Mouse (Mus musculus) layer of hippocampus, adult 11-12 months (tissue): ENCODE measurements around the gene Tll2.

Source experiments
- DNase-seq: peaks from one replicate; pipeline ENCODE4 v3.0.0; 2022; ENCODE audit warnings: low spot score

Tll2 gene

DNA sequence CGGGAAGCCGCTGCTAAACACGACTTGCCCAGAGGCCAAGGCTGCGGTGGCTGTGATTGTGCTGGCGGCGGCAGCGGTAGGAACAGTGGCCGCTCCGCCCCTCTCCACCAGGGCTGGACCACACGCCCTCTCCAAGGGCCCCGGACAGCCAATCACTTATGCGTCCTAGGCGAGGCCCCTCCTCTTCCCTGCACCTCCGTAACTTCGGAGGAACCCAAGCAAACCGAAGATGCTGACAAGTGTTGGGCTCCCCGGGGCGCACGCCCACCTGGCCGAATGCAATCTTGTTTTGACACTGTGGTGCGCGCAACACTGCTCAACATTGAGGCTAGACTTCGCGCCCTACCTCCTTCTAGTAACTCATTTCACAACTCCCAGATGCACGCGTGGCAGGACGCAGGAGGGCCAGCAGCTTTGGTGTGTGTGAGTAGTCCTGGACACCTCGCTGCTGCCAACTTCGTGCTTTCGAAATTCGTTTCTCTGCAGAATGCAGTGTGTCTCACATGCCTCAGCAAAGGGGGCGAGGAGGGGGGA lies at the start of gene Tll2:
TSS of gene Tll2 (minus strand) at position 25 of the 534 bp plus-strand sequence.
- peak; percentile 8 for DNase-seq

DNA sequence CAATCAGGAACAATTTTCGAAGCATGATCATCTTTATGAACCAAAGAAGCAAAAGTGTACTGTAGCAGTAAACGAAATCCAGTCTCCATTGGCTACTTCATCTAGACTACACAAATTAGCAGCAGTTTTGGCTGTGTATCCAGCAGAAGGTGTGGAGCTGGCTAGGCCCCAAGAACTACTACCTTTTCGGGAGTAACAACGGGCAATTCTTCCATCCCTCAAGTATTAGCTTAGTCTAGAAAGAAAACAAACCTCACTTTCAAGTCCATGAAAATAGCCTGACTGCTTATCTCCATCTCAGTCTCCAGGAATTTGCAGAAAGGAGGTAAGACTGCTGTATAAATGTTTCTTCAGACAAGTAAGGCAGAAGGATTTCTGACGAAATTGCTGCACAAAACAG lies 47.9 kb upstream of the Tll2 start:
- DNase-seq: no peak

DNA sequence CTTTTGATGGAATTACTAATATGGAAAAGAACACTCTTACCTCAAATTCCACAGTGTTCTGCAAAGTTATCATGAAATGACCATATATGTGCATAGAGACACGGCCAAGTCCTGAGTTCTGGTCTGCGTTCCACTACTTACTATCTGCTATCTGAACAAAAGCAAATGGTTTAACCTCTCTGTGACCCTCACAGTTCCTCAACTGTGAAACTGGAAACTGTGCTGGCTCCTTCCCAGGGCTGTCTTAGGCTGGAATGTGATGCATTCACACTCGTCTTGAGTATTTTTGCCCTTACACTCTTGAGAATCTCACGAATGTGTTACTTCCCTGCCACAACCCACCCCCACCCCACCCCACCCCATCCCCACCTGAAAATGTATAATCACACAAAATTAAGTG lies 42.3 kb upstream of the Tll2 start:
- no peak for DNase-seq

DNA sequence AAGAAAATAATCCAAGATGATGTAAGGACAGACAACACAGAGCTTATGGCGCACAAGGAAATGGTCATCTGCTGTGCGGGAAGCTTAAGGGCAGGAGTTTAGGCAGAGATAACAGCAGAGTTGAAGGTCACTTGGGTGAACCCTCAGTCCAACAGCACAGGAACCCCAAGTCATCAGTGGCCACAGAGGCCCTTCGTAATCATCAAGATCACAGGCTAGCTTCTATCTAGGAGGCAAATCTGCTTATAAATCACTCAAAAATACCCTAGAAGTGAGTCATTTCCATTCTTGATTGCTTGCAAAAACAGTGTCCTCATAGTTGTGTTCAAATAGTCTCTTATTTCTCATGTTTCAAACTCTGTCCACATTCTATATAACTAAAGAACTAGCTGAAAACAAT lies 41.6 kb upstream of the Tll2 start:
- no peak for DNase-seq

DNA sequence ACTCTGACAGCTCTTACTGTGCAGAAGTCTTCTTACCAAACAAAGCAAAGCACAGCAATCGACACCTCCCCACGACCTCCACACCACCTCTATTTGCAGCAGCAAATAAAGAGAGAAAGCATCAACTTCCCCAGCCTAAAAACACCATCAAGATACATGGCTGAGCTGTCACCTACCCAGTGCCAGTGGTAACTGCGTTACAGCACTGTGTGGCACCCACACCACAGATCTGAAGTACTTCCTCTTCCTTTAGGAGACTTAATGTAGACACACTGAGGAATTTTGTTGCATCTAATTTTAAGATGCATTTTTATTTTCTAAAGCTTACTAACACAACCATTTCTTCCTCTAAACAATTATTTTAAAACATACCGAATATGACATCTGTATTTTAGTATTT lies 39.6 kb upstream of the Tll2 start:
- no peak for DNase-seq

DNA sequence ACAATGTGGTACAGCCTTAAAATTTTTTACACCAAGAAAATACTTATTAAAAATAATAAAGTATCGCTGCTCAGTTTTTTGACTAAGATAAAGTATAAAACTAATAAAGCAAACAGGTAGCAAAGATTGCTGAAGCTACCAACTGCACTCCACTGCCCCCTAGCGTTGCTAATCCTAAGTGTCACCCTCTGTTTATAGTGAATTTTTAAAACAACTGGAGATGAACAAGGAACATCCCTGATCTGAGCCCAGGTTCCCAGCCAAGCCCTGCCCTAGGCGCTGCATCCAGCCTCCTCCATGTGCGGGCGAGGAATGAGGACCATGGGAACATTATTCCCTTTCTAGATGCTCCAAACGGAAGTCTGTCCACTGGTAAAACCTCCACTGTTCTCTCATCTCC lies 37.9 kb upstream of the Tll2 start:
- peak; percentile 53 for DNase-seq

DNA sequence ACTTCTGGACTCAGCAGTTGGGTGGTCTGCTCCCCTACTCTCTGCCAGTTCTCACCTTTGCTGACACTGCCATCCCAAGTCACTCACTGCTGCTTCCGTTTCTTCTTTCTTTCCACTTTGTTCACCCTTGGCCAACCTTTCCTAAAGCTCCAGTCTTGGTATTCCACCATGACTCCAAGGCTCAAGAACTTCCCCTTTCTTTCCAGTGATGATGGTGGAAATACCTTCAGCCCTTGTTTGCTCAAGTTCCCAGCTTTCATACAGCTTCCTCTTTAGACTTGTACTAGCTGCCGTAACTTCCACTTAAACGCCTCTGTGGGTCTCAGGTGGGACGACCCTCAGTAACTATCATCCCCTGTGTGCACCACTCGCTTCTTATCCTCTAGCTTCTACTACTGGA lies 35.4 kb upstream of the Tll2 start:
- DNase-seq: no peak

DNA sequence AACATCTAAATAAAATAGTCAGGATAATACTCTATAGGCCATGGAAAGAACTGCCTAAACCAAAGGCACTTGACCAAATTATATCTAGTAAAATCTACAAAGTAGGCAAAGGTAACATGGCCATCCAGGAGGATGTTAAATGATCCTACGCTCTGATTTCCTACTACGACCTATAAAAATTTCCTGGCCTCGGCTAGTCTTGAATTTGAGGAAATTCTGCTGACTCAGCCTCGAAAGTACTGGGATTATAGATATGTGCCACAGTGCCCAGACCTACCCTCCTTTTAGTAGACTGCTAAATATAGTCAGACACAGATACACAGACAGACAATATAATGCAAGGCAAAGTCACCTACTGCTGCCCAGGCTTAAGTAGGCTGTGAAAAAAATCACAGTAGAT lies 27.1 kb upstream of the Tll2 start:
- no peak for DNase-seq

DNA sequence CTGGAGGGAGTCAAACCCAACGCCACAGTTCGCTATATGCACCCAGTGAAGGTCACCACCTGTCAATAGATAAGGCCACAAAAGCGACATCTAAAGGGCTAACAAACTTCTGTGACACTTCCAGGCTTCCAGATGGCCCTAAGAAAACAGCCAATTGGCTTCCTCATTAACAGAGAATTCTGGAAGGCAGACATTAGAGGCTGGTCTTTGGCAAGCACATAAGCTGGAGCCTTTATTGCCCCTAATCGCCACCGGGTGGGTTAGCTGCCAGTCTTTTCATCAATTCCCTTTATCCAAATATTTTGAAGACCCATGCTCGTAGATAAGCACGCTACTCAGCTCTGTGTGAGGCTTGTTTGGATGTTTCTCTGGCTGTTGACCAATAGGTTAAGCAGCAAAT lies 1.7 kb upstream of the Tll2 start:
- DNase-seq: no peak

DNA sequence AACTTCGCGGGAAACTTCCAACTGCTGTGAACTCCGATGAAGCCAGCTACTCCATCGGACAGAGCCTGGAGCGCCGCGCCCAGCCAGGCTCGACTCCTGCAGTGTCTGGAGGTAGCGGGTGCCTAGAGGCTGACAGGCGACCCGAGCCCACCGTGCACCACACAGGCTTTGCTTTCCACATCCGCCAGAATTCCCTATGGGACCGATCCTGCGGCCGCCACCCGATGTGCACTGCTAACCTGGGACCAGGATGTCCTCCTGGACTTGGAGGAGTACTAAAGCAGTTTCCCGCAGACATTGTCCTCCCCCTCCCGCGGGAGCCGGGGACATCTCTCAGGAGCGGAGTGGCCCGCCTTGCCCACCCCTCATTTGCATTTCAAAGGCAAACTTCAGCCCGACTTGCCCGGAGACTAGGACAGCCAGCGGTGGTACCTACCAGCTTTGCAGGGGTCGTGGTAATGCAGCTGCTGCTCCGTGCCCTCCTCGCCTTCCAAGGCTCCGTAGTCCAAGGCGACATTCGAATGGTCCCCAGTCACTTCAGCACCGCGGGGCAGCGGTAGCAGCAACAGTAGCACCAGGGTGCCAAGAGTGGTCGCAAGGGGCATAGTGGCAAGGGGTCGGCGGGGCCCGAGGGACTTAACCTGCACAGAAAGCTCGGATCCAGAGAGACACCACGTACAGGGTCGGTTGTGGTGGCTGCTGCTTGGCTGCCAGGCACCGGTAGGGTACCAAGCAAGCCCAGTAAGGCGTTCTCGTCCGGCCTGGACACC lies 409 bp downstream of the Tll2 start:
- DNase-seq: no peak

DNA sequence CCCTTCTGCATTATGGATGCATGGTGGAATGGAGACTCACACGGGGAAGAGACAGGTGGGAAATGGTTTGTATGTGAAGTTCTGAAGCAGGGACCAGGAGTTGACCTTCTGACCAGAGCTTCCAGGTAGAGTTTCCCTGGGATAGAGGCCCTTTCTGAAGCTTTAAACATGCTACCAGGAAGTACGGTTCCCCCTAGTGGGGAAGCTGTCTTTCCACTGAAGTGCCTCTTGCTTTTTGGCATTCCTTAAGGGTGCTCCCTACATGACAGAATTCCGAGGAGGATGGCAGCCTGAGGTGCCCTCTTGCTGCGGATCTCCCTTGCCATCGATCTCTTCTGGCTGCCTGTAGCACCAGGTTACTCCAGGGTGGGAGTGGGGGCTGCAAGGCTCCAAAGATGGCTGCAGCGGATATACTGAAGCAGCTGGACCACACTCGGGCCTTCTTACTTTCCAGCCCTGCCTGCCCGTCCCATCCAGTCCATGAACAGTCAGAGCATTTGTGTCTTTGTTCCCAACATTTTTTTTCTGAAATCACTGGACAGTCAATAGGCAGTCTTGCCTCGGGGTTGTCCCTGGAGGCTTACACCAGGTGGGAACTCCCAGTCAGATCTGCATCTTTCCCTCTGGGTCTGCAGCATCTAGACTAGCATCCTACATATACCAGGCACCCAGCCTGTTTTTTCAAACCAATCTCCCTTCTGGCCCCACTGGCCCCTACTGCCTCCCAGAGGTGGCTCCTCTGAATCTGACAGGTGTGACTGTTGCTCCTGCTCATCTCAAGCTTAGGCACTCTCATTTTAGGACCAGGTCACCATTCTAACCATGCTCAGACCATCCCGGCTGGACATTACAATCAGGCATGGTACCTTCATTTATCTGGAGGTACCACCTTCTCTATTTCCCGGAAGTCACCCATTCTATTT lies 2.2 kb downstream of the Tll2 start:
- DNase-seq: peak; percentile 56

DNA sequence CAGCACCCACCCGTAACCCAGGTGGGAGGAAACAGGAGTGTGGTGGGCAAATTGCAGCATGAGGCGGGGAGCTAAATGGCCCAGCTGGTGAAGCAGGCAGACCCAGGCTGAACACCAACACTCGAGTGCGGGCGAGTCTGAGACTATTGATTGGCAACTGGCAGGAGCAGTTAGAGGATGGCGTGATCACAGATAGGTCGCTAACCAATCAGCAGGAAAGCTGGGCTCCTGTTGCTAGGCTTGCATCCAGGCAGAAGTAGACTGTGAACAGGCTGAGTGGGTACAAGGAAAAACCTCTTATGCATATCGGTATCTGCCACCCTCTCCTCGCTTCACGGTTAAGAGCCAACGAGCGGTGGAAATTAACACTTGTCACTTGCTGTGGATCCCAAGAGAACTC lies 9.0 kb downstream of the Tll2 start:
- peak; percentile 66 for DNase-seq

DNA sequence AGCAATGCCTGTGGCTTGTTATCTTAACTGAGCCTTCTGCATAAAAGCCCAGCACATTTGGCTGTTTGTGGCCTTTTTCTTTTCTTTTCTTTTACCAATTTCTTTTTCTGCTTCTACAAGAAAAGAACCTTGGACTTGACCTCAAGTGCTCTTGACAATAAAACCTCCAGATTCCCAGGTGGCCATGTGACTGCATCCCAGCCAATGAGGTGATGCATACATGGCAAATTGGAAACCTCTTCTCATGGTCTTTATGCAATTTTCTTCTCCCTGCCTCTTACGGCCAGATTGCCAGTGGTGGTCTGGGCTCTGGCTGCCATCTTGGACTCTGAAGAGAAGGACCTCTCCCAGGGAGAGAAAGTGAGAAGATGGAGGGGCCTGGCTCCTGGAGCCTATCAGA lies 13.3 kb downstream of the Tll2 start:
- no peak for DNase-seq

DNA sequence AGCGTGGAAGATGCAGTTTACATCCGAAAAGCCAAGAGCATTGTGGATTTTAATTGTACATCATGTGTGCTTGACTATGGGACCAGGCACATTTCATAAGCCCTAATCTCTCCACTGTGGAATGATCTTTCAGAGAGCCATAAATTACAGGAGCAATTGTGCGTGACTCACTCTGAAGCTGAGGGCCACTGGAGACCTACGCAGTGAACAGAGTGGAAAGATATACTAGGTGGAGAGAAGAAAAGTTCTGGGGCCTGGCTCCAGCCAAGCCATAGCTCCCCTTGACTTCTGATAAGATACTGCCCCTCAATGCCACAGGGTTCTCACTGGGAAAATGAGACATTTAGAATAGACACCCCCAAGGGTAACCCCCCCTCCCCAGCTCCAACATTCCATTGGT lies 13.7 kb downstream of the Tll2 start:
- DNase-seq: no peak

DNA sequence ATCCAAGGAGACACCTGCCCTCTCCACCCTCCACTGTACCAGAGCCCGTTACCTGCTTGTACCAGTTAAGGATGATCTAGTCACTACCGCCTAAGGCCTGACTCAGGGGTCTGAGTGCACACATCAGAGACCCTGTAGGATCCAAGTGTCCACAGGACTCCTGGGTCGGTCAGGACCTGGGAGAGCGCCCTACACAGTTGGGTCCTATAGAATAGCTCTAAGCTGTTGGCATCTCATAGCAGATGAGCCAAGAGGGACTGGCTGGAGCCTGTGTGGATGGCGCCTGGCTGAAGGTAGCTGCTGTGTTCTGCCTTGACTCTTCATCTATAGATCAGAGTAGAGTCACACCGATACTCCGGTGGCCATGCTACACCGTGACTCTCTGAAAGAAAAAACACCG lies 14.9 kb downstream of the Tll2 start:
- DNase-seq: no peak

DNA sequence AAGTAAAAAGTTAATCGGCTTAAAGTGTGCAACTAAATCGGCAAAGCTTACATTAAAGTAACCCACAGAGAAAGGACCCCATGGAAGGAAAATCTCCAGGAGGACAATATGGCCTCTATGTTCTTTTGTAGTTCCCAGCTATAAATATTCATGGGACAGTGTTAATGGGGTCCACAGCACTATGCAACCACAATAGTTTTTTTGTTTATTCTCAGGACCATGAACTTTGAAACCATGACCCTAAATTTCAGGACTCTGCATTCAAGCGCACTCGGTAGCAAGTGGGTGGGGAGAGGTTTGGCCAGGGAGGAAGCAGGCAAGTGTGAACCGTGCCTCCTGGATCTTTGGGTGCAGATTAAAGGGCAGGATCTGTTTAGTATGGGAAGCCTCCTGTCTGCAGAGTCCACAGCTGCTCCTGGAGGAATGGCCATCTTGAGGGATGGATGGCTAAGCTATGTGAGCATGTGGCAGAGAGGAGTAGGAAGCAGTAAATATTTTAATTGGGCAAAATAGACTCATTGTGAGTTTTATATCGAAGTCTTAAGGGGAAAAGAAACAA lies 15.7 kb downstream of the Tll2 start:
- DNase-seq: no peak

DNA sequence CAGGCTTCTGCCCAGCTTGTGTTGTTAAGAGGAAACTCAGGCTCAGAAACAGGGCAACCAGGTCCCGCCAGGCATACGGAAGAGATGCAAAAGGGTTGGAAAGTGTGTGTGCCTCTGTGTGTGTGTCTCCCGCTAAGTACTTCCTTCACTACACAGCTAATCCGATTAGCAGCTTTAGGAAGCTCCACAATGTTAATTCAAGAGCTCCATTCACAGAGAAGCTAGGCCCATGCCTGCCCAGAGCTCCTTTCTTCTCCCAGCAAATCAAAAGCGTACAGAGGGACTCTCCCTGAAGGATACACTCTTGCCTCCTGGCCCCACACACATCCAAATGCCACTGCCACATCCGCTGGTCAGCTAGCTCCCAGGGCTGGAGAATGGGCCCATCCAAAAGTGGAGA lies 29.3 kb downstream of the Tll2 start:
- no peak for DNase-seq

DNA sequence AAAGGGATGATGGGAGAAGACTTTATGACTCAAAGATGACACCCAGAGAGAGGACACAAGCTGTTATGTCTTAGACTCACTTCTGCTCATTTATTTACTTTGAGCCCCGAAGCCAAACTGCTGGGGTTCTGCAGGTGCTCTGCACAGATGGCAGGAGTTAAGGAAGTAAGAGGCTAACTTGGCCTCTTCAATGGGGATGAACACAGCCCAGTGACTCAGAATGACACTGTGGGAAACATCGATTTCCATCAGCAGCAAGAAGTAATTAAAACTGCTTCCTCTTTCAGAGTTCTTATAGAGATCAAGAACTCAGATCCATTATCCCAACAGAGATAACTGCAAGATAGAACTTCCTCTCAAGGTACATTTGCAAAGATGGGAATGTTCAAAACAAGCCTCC lies 29.8 kb downstream of the Tll2 start:
- no peak for DNase-seq

DNA sequence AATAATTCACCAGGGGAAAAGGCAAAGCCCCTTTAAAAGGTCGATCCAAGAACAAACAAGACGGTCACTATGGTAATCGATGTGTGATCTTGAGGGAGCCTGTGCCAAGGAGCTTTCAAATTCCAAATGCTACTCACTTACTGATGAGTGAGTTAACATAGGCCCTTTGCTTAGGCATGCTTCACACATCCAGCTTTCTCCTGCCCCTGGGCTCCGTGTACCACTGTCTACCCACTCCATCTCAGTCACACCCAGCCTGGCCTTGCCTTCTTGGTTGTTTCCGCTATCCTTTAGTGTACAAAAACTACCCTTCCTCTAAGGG lies 40.8 kb downstream of the Tll2 start:
- DNase-seq: no peak

DNA sequence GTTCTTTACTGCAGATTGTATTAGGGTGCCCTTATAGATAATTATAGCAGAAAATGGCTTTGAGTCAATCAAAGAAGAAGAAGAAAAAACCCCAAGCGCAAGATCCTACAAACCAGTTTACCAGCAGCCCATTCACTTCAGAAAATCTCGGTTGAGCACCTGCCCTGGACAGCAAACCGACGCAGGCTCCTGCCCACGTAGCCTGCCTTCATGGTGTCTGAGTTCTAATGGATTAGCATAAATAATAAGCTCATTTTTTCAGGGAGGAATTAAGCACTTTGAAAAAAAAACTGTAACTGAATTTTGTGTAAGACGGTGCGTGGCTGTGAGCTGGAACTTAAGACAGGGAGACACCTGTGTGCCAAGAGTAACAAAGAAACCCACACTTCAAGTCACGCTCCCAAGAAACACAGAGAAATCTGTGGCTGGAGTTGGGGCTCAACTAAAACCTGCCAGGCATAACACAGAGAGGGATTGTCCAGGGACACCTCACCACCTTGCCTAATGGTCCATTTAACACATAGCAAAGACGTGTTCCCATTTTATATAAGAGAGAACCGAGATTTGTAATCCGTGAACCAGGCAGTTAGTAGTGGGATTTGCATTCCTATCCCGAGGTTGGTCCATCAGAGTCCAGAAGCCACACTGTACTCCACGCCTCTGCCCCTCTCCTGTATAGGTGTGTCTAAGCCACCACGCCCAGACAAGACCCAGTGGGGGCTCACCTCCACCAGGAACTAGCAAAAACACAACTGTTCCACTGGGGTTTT lies 41.3 kb downstream of the Tll2 start:
- DNase-seq: no peak

DNA sequence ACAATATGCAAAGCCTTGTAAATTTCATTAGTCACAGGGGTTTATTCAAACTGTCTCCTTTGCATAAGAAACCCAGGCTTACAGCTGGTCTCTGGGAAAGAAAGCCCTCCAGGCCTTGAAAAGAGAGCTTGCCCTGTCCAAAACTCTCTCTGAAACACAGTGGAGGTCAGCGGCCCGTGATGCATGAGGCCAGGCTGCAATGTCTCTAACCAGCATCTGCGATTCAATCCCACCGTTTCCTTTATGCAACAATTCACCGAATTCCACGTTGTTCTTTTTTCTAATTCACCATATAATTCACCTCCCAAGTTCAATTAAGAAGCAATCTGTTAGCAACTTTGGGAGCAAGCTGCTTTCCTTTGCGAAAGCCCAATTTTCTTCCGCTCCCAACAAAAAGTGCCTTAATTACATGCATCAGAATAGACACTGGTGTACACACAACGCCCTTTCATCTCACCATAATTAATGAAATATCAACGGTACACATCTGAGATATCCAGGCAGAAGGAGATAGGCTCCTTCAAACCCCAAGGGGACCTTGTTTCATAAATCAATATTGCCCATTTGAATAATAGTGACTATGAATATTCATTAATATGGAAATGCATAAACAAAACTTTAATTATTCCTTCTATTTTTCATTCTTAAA lies 42.1 kb downstream of the Tll2 start:
- DNase-seq: no peak

DNA sequence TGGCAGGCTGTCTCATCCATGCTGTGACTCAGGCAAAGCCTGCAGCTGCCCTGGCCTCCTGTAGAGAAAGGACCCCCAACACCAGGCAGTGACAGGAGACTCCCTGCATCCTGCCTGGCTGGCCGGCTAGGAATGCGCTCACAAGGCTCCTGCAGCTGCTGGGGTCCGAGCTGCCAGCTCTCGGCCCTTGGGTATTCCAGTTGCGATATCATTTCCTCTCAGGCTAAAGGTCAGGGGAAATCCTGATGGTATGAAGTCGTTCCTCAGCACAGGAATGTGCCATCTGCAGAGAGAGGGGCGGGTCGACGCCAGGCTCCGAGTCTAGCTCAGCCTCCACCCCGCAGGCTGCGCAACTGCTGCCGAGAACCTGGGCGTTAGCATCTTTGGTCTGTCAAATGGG lies 46.2 kb downstream of the Tll2 start:
- no peak for DNase-seq
